Mouse (Mus musculus) adrenal gland (tissue): Measurements from ENCODE around the gene Ddx55.

Experiments used
- intact Hi-C: fragments of 180-260 bp; cut with DNase I; formaldehyde crosslinking; loops from one replicate; pipeline ENCODE4 v1.15.1; 2025
- long read RNA-seq, 2 experiments: library from polyadenylated mRNA; unstranded; transcript quantifications; one replicate each; pipeline ENCODE4 v2.0.0; 2020; ENCODE audit warnings: borderline replicate concordance in 1 of 2; ENCODE audit not compliant: insufficient replicate concordance in 1 of 2

Gene Ddx55
- long read RNA-seq, experiment 1, partial matches to known transcripts = 19 of 24 reads
- long read RNA-seq, experiment 1, other reads (novel, unspliced or antisense) = 5 of 24 reads
- long read RNA-seq, experiment 2, partial matches to known transcripts = 27 of 33 reads
- long read RNA-seq, experiment 2, other reads (novel, unspliced or antisense) = 5 of 33 reads

GRCm38 (mm10) chr5:124552558-124553307, at the start of gene Ddx55:
TSS of gene Ddx55 (plus strand) at chr5:124552864.
- intact Hi-C loops = no loop called here

- intact Hi-C loops = no loop called here
These were observed 48.9 kb upstream of the Ddx55 start for GRCm38 (mm10) chr5:124503742-124504141.

- intact Hi-C loops = no loop called here
These were observed 47.4 kb upstream of the Ddx55 start for GRCm38 (mm10) chr5:124505235-124505634.

GRCm38 (mm10) chr5:124506731-124507359, 45.8 kb upstream of the Ddx55 start:
- intact Hi-C loops = no loop called here

- intact Hi-C loops = no loop called here
These were observed 43.5 kb upstream of the Ddx55 start for GRCm38 (mm10) chr5:124509200-124509599.

- intact Hi-C loops = no loop called here
These were observed 42.9 kb upstream of the Ddx55 start for GRCm38 (mm10) chr5:124509742-124510237.

GRCm38 (mm10) chr5:124510536-124511050, 42.1 kb upstream of the Ddx55 start:
- intact Hi-C loops = no loop called here

- intact Hi-C loops = no loop called here
These were observed 36.9 kb upstream of the Ddx55 start for GRCm38 (mm10) chr5:124515789-124516188.

GRCm38 (mm10) chr5:124518648-124519047, 34.0 kb upstream of the Ddx55 start:
- intact Hi-C loops = no loop called here

GRCm38 (mm10) chr5:124521588-124521987, 31.1 kb upstream of the Ddx55 start:
- intact Hi-C loops = no loop called here

- intact Hi-C loops = no loop called here
These were observed 29.6 kb upstream of the Ddx55 start for GRCm38 (mm10) chr5:124523032-124523431.

GRCm38 (mm10) chr5:124524943-124525342, 27.7 kb upstream of the Ddx55 start:
- intact Hi-C loops = loop anchor here (5.0 kb wide), 1 partner anchor 33 kb away; no protein-coding TSS in a partner anchor

- intact Hi-C loops = loop anchor here (5.0 kb wide), 1 partner anchor 36 kb away; no protein-coding TSS in a partner anchor
These were observed 24.3 kb upstream of the Ddx55 start for GRCm38 (mm10) chr5:124528351-124528750.

GRCm38 (mm10) chr5:124528791-124529190, 23.9 kb upstream of the Ddx55 start:
- intact Hi-C loops = loop anchor here (5.0 kb wide), 1 partner anchor 36 kb away; no protein-coding TSS in a partner anchor

- intact Hi-C loops = loop anchor here (5.0 kb wide), 1 partner anchor 37 kb away; no protein-coding TSS in a partner anchor
These were observed 23.4 kb upstream of the Ddx55 start for GRCm38 (mm10) chr5:124529191-124529651.

- intact Hi-C loops = loop anchor here (5.0 kb wide), 1 partner anchor 37 kb away; no protein-coding TSS in a partner anchor
These were observed 23.0 kb upstream of the Ddx55 start for GRCm38 (mm10) chr5:124529697-124530096.

- intact Hi-C loops = no loop called here
These were observed 21.7 kb upstream of the Ddx55 start, which contains the start of gene Rilpl1 for GRCm38 (mm10) chr5:124530655-124531582. TSS of gene Rilpl1 (minus strand) at chr5:124531391.

- intact Hi-C loops = no loop called here
These were observed 21.1 kb upstream of the Ddx55 start for GRCm38 (mm10) chr5:124531583-124531930.

GRCm38 (mm10) chr5:124532451-124532850, 20.2 kb upstream of the Ddx55 start:
- intact Hi-C loops = no loop called here

GRCm38 (mm10) chr5:124535016-124535415, 17.6 kb upstream of the Ddx55 start:
- intact Hi-C loops = no loop called here
